Mouse (Mus musculus) limb, embryonic 12.5 days (tissue): ENCODE measurements around the gene Gcgr. TPM values are rescaled to one million over a fixed set of nuclear protein-coding genes. Genes with fewer than 3 reads are reported as not detected.
A peak's percentile ranks its signal among the peaks of the same experiment; 100 is the strongest.
"Not testable (repeated sequence)": the region's sequence is repeated elsewhere in the genome, so short reads cannot be mapped to it uniquely, and the experiment has no call there.

Experiments
- ATAC-seq: fragments of 200-750 bp; cut with Nextera tagmentation; 2 replicates; pipeline ENCODE4 v1.8.0; 2017; ENCODE audit warnings: low read depth, moderate TSS enrichment; ENCODE audit not compliant: insufficient number of reproducible peaks, insufficient read depth, low FRiP score, low TSS enrichment
- H3K27ac ChIP-seq: fragments of 300-500 bp; sonication (generic); 2 replicates; pipeline ENCODE4 v1.5.1; 2016; ENCODE audit warnings: mild to moderate bottlenecking, moderate library complexity
- H3K27me3 ChIP-seq: fragments of 300-500 bp; sonication (generic); 2 replicates; pipeline ENCODE4 v1.6.1; 2016; ENCODE audit warnings: mild to moderate bottlenecking, moderate library complexity
- H3K36me3 ChIP-seq: fragments of 300-500 bp; sonication (generic); 2 replicates; pipeline ENCODE4 v1.6.1; 2016; ENCODE audit warnings: mild to moderate bottlenecking, moderate library complexity
- H3K4me1 ChIP-seq: fragments of 300-500 bp; sonication (generic); replicated peaks from 2 replicates; pipeline ENCODE4 v1.6.1; 2016
- H3K4me2 ChIP-seq: fragments of 300-500 bp; sonication (generic); 2 replicates; pipeline ENCODE4 v1.6.1; 2016; ENCODE audit warnings: mild to moderate bottlenecking, moderate library complexity
- H3K4me3 ChIP-seq: fragments of 300-500 bp; sonication (generic); replicated peaks from 2 replicates; pipeline ENCODE4 v1.5.1; 2016; ENCODE audit warnings: mild to moderate bottlenecking
- H3K9ac ChIP-seq: fragments of 300-500 bp; sonication (generic); replicated peaks from 2 replicates; pipeline ENCODE4 v1.6.1; 2016; ENCODE audit warnings: mild to moderate bottlenecking, moderate library complexity
- H3K9me3 ChIP-seq: fragments of 300-500 bp; sonication (generic); 2 replicates; pipeline ENCODE4 v1.6.1; 2016; ENCODE audit warnings: mild to moderate bottlenecking, moderate library complexity
- WGBS: fragments of 180-500 bp; shearing (Covaris S2); methylation state at CpG from one replicate; pipeline ENCODE4 v1.1.7; 2016; 5-methylcytosine and 5-hydroxymethylcytosine counted together
- polyA plus RNA-seq: library from polyadenylated mRNA; unstranded; fragments of >200 nt; fragmentation: Nextera tagmentation; extraction: Ambion mirVana; gene quantifications from 2 replicates; pipeline ENCODE4 v1.2.1, GENCODE M21; 2016

The Gcgr gene
- polyA plus RNA-seq, 1 experiment from 2014 or later, result 4.0 TPM

DNA sequence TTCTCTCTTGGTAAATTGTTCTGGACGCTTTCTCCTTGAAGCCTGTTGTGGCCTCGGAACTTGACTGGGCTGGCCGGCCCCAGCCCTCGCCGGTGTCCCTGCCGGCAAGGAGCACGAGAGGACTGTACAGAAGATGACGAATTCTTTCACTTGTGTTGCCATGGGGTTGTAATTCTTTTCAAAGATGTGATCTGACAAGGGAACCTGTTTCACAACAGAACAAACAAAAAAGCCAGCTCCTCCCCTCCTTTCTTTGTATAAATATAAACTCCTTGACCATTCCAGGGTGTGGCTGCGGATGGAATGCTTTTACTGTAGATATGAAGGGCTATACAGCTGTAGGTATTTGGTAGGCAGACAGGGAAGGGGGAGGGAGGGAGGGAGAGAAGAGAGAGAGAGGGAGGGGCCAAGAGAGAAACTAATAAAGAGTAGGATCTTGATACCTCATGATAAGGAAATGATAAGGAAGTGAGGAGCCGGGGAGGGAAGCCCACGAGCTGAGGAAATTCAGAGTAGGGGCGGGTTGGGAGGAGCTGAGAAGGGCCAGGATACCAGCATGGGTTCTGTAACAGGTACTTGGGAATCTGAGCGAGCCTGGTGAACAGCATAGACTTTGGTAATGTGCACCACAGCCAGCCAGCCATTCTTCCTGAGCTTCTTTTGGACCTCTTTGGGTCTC lies 22.7 kb upstream of the Gcgr start:
- WGBS, result 78% methylated on average over 13 of the region's 13 CpGs

DNA sequence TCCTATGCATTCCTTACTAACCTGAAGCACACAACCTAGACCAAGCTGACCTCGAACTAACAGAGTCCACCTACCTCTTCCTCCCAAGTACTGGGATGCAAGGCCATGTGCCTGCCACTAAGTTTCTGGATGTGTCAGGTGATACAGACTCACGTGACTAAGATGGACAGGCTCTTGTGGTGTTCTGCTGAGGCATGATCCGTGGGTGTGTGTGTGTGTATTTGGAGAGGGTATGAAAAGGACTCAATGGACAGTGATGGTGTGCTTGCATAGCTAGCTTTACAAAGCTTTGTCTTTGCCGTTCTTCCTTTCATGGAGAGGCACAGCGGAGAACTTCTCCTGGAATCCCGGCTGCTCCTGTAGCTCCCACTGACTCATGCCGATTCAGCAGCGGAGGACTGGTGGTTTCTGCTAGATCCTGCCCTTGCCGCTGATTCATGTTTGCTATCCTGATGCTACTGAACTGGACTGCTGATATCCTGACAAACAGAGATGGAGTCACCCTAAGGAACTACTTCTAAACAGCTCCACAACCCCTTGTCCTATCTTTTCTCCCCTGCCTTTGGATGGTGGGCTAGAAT lies 22.1 kb upstream of the Gcgr start:
- Histone ChIP-seq H3K4me3 (no peak overlapping the region), H3K27me3 (no peaks in the 10 kb centered on the region), H3K9me3 (no peaks in the 10 kb centered on the region), H3K27ac (no peak overlapping the region), H3K36me3 (no peaks in the 10 kb centered on the region), H3K4me1 (peaks cover 12% of the 10 kb centered on the region; the same call in 1 of the 2 replicates), H3K9ac (no peak overlapping the region), H3K4me2 (no peak overlapping the region)
- 91% methylated on average over 9 of the region's 9 CpGs for WGBS
- ATAC-seq, result no peak

More for the DNA sequence above, 22.7 kb upstream of the Gcgr start:
- no peaks in the 10 kb centered on the region for H3K36me3 ChIP-seq
- no peaks in the 10 kb centered on the region for H3K9me3 ChIP-seq
- peaks cover 12% of the 10 kb centered on the region; the same call in 1 of the 2 replicates for H3K4me1 ChIP-seq
- no peak overlapping the region for H3K4me2 ChIP-seq
- no peak overlapping the region for H3K9ac ChIP-seq
- no peak for ATAC-seq
- no peaks in the 10 kb centered on the region for H3K27me3 ChIP-seq
- H3K27ac ChIP-seq, result no peak overlapping the region
- H3K4me3 ChIP-seq, result no peak overlapping the region

DNA sequence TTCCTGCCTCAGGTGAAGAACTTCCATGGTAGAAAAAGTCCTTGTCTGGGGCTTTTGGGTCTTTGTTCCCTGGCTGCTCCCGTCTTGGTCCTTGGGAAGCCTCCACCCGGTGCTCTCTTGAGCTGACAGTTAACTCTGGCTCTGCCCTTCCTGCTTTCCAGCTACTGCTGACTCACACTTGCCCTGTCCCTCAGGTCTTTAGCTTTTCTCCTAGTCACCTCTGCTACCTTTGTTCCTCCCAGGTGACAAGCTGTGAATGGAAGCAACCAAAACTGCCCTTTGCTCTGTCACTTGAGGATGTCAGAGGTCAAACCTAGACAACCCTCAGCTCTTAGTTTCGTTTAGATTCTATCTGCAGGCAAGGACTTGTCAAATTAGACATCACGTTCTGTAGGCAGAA lies 20.6 kb upstream of the Gcgr start:
- no peak overlapping the region for H3K4me2 ChIP-seq
- H3K9ac ChIP-seq, result no peak overlapping the region
- no peak for ATAC-seq
- no peaks in the 10 kb centered on the region for H3K9me3 ChIP-seq
- 0 out of 2 replicates have a peak overlapping the region, but pooled peaks have one; percentile 8 for H3K27ac ChIP-seq
- no peak overlapping the region for H3K4me3 ChIP-seq
- peaks cover 12% of the 10 kb centered on the region; the same call in 1 of the 2 replicates for H3K4me1 ChIP-seq
- no peaks in the 10 kb centered on the region for H3K36me3 ChIP-seq
- H3K27me3 ChIP-seq, result no peaks in the 10 kb centered on the region
- WGBS, result 45% methylated on average over 4 of the region's 4 CpGs

DNA sequence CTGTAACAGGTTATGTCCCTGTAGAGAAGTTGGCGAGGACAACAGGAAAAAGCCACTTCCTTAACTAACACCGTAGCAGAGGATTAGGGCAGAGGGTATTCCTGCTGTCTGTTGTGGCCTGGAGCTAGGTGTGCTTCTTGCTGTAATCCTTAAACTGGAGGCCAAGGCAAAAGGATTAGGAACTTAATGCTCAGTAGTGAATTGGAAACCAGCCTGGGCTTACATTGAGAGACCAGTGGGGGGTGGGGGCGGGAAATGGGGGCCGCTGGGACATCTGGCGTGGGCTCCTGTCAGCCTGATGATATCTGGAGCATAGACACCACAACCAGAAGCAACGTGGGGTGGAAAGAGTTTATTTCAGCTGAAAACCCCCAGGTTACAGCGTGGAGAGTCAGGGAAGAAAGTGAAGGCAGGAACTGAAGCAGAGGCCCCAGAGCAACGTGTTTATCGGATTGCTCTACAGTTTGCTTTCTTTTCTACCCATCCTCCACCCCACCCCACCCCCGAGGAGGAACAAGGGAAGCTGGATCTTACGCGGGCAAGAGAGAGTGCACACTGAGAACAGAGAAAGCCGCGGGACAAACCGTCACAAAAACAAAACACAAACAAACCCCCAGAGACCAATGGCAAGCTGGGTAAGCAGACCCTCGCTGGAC lies 20.0 kb upstream of the Gcgr start:
- ATAC-seq, result no peak
- 0 out of 2 replicates have a peak overlapping the region, but pooled peaks have one; percentile 45 for H3K27ac ChIP-seq

DNA sequence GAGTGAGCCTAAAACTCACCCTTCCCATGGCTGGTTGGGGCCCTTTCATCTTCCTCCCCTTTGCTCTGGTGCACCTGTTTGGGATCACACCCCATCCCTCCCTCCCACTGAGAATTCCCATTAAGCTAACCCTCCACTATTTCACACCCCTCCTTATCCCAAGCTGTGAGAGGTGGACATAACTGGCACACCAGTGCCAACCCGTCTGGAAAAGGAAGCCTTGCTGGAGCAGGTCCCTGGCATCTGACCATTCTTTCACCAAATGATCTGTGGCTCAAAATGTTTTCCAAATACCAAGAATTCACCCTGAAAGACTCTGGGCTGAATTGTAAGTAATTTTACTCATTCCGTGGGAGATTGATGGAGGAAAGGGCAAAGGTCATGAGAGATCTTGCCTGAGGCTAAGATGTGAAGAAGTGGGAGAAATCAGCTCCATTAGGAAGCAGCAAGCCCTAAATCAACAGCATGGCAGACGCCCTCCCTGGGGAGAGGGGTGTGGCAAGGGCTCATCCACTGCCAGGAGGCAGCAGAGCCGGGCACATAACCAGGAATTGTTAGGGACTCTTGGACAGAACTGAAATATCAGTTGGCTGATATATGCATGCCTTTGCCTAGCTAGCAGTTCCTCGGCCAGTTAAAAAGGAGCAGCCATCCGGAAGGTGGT lies 17.6 kb upstream of the Gcgr start:
- H3K4me1 ChIP-seq, result peaks cover 17% of the 10 kb centered on the region
- no peak overlapping the region for H3K4me3 ChIP-seq
- H3K36me3 ChIP-seq, result no peaks in the 10 kb centered on the region
- 30% methylated on average over 6 of the region's 6 CpGs for WGBS
- H3K9ac ChIP-seq, result no peak overlapping the region
- ATAC-seq, result no peak
- H3K27me3 ChIP-seq, result no peaks in the 10 kb centered on the region
- no peak overlapping the region for H3K27ac ChIP-seq
- H3K9me3 ChIP-seq, result no peaks in the 10 kb centered on the region
- H3K4me2 ChIP-seq, result no peak overlapping the region

More for the DNA sequence above, 20.0 kb upstream of the Gcgr start:
- Histone ChIP-seq H3K9ac (peak overlapping the region; percentile 55), H3K4me2 (peak overlapping the region; percentile 50), H3K4me1 (peaks cover 12% of the 10 kb centered on the region; the same call in 1 of the 2 replicates), H3K9me3 (no peaks in the 10 kb centered on the region), H3K36me3 (no peaks in the 10 kb centered on the region), H3K4me3 (peak overlapping the region; percentile 27), H3K27me3 (no peaks in the 10 kb centered on the region)
- WGBS, result 8% methylated on average over 16 of the region's 16 CpGs

DNA sequence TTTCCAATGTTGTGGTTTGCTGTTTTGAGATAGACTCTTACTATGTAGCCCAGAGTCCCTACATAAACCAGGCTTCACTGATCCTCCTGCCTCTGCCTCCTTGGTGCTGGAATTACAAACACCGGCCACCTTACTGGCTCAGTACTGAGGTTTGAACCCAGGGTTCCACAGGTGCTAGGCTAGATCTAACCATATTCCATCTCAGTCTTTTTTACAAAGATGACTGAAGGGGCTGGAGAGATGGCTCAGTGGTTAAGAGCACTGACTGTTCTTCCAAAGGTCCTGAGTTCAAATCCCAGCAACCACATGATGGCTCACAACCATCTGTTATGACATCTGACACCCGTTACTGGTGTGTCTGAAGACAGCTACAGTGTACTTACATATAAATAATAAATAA lies 16.2 kb upstream of the Gcgr start:
- WGBS, result 88% methylated on average over 2 of the region's 2 CpGs
- H3K9me3 ChIP-seq, H3K27me3 ChIP-seq, H3K27ac ChIP-seq, H3K4me2 ChIP-seq, H3K36me3 ChIP-seq, ATAC-seq, H3K4me3 ChIP-seq, H3K9ac ChIP-seq: not testable (repeated sequence)
- H3K4me1 ChIP-seq, result peaks cover 17% of the 10 kb centered on the region

DNA sequence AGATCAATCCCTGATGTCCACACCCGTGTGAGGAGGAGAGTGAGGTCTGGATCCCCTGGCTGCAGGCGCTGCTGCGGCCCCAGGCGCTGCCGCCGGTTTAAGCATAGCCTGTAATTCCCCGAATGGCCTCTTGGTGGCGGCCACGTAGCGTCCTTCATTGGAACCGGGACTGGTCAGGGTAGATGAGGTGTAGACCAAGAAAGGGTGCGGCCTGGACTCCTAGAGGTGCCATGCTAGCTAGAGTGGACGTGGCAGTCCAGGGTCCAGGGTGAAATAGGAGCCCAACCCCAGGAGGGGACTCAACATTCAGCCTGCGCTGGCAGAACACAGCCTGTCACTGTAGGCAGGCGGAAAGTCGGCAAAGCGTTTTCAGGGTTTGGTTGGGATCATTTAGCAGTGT lies 14.9 kb upstream of the Gcgr start:
- no peak overlapping the region for H3K27ac ChIP-seq
- no peaks in the 10 kb centered on the region for H3K9me3 ChIP-seq
- peaks cover 21% of the 10 kb centered on the region for H3K4me1 ChIP-seq
- no peak overlapping the region for H3K4me3 ChIP-seq
- no peak overlapping the region for H3K9ac ChIP-seq
- 18% methylated on average over 17 of the region's 17 CpGs for WGBS
- H3K36me3 ChIP-seq, result no peaks in the 10 kb centered on the region
- ATAC-seq, result peak; percentile 73; the same call in 1 of the 2 replicates
- H3K27me3 ChIP-seq, result no peaks in the 10 kb centered on the region
- H3K4me2 ChIP-seq, result no peak overlapping the region

DNA sequence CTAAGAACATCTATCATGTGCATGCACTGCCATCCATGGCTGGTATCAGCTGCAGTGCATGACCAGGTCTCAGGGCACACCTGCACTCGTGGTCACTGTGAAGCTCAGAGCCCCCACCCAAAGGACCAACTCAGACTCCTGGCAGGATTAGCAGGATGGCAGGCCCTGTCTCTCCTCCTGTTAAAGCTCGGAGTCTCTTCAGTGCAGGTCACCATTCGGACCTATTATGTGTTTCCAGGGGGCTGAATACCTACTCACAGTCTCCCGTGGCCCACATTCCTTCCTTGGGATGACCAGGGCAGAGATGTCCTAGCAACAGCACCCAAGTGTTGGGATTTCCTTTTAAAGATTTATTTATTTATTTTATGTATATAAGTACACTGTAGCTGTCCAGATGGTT lies 13.4 kb upstream of the Gcgr start:
- no peak overlapping the region for H3K4me2 ChIP-seq
- 83% methylated on average over 4 of the region's 4 CpGs for WGBS
- no peaks in the 10 kb centered on the region for H3K9me3 ChIP-seq
- no peak for ATAC-seq
- peaks cover 13% of the 10 kb centered on the region for H3K4me1 ChIP-seq
- no peak overlapping the region for H3K9ac ChIP-seq
- H3K36me3 ChIP-seq, result no peaks in the 10 kb centered on the region
- no peak overlapping the region for H3K27ac ChIP-seq
- H3K4me3 ChIP-seq, result no peak overlapping the region
- no peaks in the 10 kb centered on the region for H3K27me3 ChIP-seq

DNA sequence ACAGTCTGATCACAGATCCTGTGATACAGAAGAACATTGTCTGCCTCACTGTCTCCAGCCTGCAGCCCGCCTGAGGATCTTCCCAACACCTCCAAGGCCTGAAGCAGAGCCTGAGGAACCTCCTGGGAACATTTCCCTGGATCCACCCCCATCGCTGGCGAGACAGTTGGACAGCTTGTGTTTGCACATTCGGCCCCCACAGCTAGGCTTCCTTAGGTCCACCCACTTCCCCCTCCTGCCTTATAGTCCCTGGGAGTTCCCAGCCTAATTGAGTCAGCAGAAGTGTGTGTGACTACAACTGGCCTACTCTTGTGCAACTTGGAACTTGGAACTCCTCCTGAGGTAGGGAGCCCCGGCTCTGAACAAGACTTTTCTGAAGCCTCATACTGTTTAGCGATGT lies 12.5 kb upstream of the Gcgr start:
- WGBS, result 68% methylated on average over 6 of the region's 6 CpGs
- no peaks in the 10 kb centered on the region for H3K36me3 ChIP-seq
- H3K9me3 ChIP-seq, result no peaks in the 10 kb centered on the region
- ATAC-seq, result no peak
- no peak overlapping the region for H3K4me2 ChIP-seq
- no peak overlapping the region for H3K4me3 ChIP-seq
- H3K9ac ChIP-seq, result no peak overlapping the region
- peaks cover 13% of the 10 kb centered on the region for H3K4me1 ChIP-seq
- no peaks in the 10 kb centered on the region for H3K27me3 ChIP-seq
- no peak overlapping the region for H3K27ac ChIP-seq

DNA sequence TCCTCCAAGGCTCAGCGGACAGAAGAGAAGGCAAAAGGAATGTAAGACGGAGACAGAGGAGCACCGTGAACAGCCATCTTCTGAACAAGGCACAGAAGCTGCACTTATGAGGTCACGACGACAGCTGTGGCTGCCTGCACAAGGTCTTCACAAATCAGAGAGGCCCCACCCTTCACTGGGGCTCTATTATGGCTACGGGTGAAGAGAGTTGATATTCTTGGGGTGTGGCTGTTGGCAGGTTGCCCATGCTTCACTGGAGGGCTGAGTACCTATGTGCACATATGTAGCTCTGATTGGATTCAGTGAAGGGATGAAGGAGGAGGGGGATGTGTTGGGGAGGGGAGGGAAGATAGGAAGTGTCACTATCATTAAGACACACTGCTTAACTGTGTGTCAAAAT lies 11.9 kb upstream of the Gcgr start:
- H3K36me3 ChIP-seq, result no peaks in the 10 kb centered on the region
- WGBS, result 73% methylated on average over 6 of the region's 6 CpGs
- H3K4me3 ChIP-seq, result no peak overlapping the region
- H3K9me3 ChIP-seq, result no peaks in the 10 kb centered on the region
- no peaks in the 10 kb centered on the region for H3K27me3 ChIP-seq
- no peak overlapping the region for H3K9ac ChIP-seq
- no peak overlapping the region for H3K27ac ChIP-seq
- no peak for ATAC-seq
- peaks cover 13% of the 10 kb centered on the region for H3K4me1 ChIP-seq
- no peak overlapping the region for H3K4me2 ChIP-seq

DNA sequence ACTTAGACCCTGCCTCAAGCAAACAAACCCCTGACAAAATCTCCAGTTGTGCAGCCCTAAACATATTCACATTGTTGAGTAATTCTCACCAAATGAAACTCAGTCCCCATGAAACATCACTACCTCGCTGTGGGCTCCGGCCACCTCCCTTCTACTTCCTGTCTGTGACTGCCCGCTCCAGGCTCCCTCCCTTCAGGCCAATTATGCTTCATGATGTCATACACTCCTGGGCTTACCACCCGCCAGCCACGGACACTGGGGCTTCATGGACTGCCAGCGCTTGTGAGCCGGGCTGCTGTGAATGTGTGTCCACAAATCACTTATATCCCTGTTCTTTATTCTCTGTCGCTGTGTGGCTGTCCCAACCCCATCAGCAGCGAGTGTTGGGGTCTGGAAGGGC lies 10.8 kb upstream of the Gcgr start:
- WGBS, result 29% methylated on average over 9 of the region's 9 CpGs
- H3K4me1 ChIP-seq, result peaks cover 13% of the 10 kb centered on the region
- no peak overlapping the region for H3K4me3 ChIP-seq
- H3K27me3 ChIP-seq, result no peaks in the 10 kb centered on the region
- peak overlapping the region; percentile 17; the same call in 1 of the 2 replicates for H3K4me2 ChIP-seq
- H3K9me3 ChIP-seq, result no peaks in the 10 kb centered on the region
- no peak overlapping the region; the same call in 1 of the 2 replicates for H3K9ac ChIP-seq
- H3K36me3 ChIP-seq, result no peaks in the 10 kb centered on the region
- no peak for ATAC-seq
- H3K27ac ChIP-seq, result no peak overlapping the region
